Mouse (Mus musculus): ENCODE results near the gene Adamts17. TPM values are rescaled to one million over a fixed set of nuclear protein-coding genes. Genes with fewer than 3 reads are reported as not detected.

The Adamts17 gene
- total RNA-seq, 2 experiments from 2014 or later, result 0.15 to 0.47 TPM

DNA sequence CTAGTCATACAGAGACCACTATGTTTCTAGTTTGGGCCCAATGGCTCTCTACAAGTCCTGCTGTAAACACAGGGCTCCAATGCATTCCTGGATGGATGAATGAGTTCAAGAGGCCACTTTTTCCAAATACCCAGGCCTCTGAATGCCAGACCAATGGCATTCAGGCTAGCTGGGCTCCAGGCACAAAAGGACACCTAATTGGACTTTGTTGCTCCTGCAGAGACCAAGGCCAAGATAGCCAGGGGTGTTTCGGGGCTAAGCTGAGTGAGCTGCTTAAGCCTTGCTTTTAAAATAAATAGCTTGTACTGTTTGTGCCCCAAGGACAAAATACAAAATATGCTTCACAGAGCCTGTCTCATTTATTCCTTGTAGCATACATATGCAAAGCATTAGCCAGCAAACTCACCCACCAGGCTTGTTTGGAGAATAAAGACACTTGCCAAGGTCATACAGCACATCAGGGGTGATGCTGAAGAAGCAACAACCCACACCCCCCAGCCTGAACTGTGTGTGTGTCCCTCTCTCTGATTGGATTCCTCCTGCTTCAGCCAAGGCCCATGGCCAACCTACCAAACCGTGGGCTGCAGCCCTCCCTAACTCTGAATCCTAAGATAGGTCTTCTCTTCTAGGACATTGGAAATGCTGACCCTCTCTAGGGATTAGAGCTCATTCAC is 334.1 kb downstream of the Adamts17 start:
- Histone ChIP-seq H3K4me3 (no peak overlapping the region), H3K27ac (no peak overlapping the region)
- intact Hi-C loops (cut with DNase I), result no loop called here
- no peak for TF ChIP-seq CTCF (IDR thresholded peaks at IDR 0.05)
- no peak for DNase-seq

DNA sequence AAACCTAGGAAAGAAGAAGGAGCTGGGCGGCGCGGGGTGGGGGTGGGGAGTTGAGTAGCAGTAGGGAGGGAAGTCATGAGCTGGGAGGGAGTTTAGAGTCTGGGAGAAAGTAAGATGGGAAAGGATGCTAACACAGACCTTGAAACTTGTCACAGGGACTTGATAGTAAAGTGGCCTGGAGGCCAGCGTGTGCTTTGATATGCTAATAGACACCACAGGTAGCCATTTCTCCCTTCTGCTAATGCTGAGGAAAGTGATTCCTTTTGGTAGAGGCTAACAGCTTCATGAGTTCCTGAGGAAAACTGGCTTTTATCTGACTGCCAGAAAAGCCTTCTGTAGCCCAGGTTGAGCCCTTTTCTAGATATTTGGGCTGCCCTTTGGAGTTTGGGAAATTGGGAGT is 344.3 kb downstream of the Adamts17 start:
- intact Hi-C loops (cut with DNase I), result no loop called here
- no peak overlapping the region for H3K27ac ChIP-seq

DNA sequence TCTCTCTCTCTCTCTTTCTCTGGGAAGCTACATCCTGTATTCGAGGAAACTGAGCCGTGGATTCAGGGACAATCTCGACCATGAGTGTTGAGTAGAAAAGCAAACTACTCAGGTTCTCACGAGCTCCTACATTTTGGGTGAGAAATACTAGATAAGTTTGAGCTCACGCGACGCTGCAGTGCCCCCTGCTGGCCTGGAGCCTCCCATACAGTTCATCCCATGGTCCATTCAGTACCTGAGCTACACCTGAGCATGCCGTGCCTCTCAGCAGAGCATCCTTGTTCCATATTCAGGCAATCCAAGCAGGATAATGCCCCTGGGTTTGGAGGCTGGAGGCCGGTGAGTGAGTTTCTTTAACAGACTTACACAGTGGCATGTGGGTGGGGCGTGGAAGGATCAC is 359.9 kb downstream of the Adamts17 start:
- no peak overlapping the region for H3K4me3 ChIP-seq
- no peak overlapping the region for H3K27ac ChIP-seq
- peak; percentile 92 for TF ChIP-seq CTCF (IDR thresholded peaks at IDR 0.05)
- intact Hi-C loops (cut with DNase I), result loop anchor here (2.0 to 10.0 kb wide), 4 partner anchors 155 to 485 kb away; no protein-coding TSS in a partner anchor
- DNase-seq, result peak; percentile 66

More for the DNA sequence above, 344.3 kb downstream of the Adamts17 start:
- no peak overlapping the region for H3K4me3 ChIP-seq
- no peak for TF ChIP-seq CTCF (IDR thresholded peaks at IDR 0.05)
- DNase-seq, result no peak

Other genes with a start within 250 kb of the Adamts17 start
- gene Asb7, start 150.1 kb upstream of the Adamts17 start, total RNA-seq (2021), result 1 to 10 TPM; 7.5 to 8.5 TPM
- gene Lins1, start 149.8 kb upstream of the Adamts17 start, total RNA-seq (2021), result 1 to 10 TPM; 4.4 to 5.8 TPM
- gene Cers3, start 96.2 kb upstream of the Adamts17 start, total RNA-seq (2021), result not detected